Mouse (Mus musculus): Measurements from ENCODE around the gene Trpc4ap.

- no peak for TF ChIP-seq POLR2A (IDR thresholded peaks at IDR 0.05; ENCODE audit: insufficient read depth, low read length)
- TF ChIP-seq CTCF (IDR thresholded peaks at IDR 0.05; ENCODE audit: low read depth, low read length) = no peak
Measured at GRCm38 (mm10) chr2:155633731-155634130, 58.5 kb downstream of the Trpc4ap start.

Data from ES-Bruce4 (cell line).